Mouse (Mus musculus) neural tube, postnatal 0 days (tissue): Measurements from ENCODE around the gene 9130019O22Rik. TPM values are rescaled to one million over a fixed set of nuclear protein-coding genes. Genes with fewer than 3 reads are reported as not detected.

ENCODE experiments used
- polyA plus RNA-seq: library from polyadenylated mRNA; unstranded; fragments of >200 nt; fragmentation: Nextera tagmentation; extraction: Ambion mirVana; gene quantifications from 2 replicates; pipeline ENCODE4 v1.2.1, GENCODE M21; 2015

9130019O22Rik gene
- 2.9 and 3.1 TPM in 2 replicates for polyA plus RNA-seq

DNA sequence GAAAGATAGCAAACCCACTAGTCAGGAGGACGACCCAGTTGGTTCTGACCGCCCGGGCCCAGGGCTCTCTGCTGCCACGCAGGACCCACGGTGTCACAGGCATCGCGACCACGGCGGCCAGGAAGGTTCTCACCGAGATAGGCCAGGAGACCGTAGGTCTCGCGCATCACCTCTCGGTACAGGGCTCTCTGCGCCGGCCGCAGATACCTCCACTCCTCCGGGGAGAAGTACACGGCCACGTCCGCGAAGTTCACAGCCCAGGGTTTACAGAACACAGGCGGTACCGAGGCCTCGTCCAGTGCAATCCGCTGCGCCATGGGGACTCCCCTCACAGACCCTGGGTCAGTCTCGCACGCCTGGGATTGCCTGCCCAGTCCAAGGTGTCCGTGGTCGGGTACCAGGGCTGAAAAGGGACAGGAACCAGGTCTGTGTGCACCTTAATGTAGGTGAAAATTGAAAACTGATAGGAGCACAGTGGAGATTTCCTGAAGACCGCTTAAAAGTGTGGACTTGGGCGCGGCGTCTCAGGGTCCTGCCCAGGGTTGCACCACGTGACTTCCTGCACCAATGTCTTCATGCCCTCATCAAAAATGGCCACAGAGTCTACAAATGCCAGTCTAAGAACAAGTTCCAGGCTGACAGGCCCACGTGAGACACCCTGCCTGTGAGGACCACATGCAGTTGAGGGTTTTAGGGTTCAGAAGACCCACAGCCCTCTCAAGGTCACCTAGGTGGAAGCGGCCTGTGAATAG, at the start of gene 9130019O22Rik:
TSS of gene 9130019O22Rik (minus strand) at position 526 of the 752 bp plus-strand sequence.

DNA sequence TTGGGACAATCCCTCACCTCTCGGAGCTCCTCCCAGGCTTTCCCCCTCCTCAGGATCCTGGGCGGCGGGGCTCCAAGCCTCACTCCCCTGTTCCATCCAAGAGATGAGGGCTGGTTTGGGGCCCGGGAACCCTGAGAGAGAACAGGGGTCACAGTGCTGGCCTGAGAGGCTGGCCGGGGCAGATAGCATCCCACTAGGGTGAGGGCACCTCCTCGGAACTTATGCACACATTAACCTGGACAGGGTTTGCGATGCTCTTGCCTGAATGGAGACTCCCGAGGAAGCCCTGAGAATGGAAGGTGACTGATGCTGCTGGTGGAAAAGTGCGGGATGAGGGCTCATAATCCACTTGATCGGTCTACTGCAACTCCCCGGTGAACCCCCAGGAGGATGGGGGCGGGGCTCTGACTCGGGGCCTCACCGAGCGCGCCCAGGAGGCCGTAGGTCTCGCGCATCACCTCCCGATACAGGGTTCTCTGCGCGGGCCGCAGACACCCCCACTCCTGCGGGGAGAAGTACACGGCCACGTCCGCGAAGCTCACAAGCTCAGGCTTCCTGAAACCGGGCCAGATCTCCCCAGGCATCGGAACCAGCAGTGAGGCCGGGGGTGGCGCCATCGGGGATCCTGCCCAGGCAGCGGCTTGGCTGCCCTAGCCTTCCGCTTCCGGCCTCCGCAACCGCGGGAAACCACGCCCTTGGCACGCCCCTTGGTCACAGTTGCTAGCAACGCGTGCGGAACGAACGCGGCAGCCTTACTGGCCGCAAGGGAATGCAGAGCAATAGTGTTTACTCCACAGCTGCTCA, 34.6 kb upstream of the 9130019O22Rik start, which contains the start of gene Zfp688:
TSS of gene Zfp688 (minus strand) at position 681 of the 804 bp plus-strand sequence.

GRCm38 (mm10) chr7:127406002-127406987, 19.3 kb upstream of the 9130019O22Rik start, which contains the start of gene Zfp764:
TSS of gene Zfp764 (minus strand) at chr7:127406822.

GRCm38 (mm10) chr7:127393157-127393943, 6.4 kb upstream of the 9130019O22Rik start, which contains the start of gene E430018J23Rik:
TSS of gene E430018J23Rik (minus strand) at chr7:127393629.

DNA sequence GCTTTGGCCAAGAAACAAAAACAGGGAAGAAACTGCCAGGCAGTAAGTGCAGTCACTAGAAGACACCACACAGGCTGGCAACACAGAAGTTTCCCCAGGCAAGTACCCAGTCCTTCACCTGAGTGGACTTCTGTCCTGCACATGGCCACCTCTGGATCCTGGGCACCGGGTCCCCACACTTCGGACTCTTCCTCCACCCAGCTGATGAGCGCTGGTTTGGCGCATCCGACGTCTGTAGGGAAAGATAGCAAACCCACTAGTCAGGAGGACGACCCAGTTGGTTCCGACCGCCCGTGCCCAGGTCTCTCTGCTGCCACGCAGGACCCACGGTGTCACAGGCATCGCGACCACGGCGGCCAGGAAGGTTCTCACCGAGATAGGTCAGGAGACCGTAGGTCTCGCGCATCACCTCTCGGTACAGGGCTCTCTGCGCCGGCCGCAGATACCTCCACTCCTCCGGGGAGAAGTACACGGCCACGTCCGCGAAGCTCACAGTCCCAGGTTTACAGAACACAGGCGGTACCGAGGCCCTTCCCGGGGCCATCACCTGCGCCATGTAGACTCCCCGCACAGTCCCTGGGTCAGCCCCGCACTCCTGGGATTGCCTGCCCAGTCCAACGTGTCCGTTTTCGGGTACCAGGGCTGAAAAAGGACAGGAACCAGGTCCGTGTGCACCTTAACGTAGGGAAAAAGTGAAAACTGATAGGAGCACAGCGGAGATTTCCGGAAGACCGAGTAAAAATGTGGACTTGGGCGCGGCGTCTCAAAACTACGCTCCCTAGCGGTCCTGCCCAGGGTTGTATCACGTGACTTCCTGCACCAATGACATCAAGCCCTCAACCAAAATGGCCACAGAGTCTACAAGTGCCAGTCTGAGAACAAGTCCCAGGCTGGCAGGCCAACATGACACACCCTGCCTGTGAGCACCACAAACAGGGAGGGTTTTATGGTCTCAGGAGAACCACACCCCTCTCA, 11.4 kb downstream of the 9130019O22Rik start, which contains the start of gene Zfp747:
TSS of gene Zfp747 (minus strand) at position 780 of the 975 bp plus-strand sequence.

DNA sequence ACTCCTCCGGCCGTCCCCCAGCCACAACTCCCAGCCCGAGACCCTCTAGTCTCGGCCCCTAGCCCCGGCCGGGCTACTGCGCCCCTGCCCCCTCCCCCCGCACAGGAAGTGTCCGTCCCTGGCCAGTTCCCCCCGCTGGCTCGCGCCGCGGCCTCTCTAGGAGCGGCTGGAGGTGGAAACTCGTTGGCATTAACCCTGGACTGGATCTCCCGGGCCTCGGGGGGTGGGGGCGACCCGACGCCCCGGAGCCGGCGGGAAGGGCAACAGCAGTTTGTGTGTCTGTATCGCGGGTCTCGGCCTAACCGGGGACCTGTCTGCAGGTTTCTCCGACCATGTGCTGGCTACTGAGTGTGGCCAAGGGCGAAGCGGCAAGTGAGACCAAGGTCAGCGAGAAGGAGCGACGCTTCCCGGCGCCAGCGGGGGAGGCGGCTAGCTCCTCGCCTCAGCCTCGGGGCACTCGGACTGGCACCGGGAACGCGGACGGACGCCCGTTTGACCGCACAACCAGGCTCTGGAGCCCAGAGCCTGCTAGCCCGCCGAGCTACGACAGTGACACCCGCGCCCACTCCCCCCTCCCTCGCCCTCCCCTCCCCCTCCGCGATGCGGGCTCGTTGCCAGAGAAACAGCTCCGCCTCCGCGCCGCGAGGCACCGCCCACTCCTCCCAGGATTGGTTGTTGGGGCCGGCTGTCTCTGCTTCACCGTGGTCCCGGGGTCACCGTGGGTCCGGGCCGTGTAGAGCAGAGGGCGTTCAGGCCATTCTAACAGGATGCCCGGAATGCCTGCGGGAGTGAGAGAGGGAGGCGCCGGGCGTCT, 41.2 kb downstream of the 9130019O22Rik start, which contains the start of gene Zfp768:
TSS of gene Zfp768 (minus strand) at position 78 of the 814 bp plus-strand sequence.

Other genes with a start within 250 kb of the 9130019O22Rik start
- not detected in 2 replicates for gene Spn, start 249.3 kb downstream of the 9130019O22Rik start, polyA plus RNA-seq
- gene Cd2bp2, start 191.1 kb downstream of the 9130019O22Rik start, polyA plus RNA-seq, result 45.4 and 48.6 TPM in 2 replicates
- gene Tbc1d10b, start 178.7 kb downstream of the 9130019O22Rik start, polyA plus RNA-seq, result 37.0 and 44.0 TPM in 2 replicates
- 8.3 and 11.1 TPM in 2 replicates for gene Mylpf, start 178.3 kb downstream of the 9130019O22Rik start, polyA plus RNA-seq
- gene Zfp553, start 154.1 kb downstream of the 9130019O22Rik start, polyA plus RNA-seq, result 28.1 and 31.9 TPM in 2 replicates
- gene Sept1, start 154.0 kb downstream of the 9130019O22Rik start, polyA plus RNA-seq, result 9.6 and 10.1 TPM in 2 replicates
- 95.4 and 103 TPM in 2 replicates for gene Zfp771, start 142.9 kb downstream of the 9130019O22Rik start, polyA plus RNA-seq
- 95.6 and 108 TPM in 2 replicates for gene Dctpp1, start 126.5 kb downstream of the 9130019O22Rik start, polyA plus RNA-seq
- gene Sephs2, start 113.1 kb downstream of the 9130019O22Rik start, polyA plus RNA-seq, result 69.7 and 75.9 TPM in 2 replicates
- 0.27 and 0.28 TPM in 2 replicates for gene Itgal, start 90.9 kb downstream of the 9130019O22Rik start, polyA plus RNA-seq
- gene Zfp768, start 41.6 kb downstream of the 9130019O22Rik start, polyA plus RNA-seq, result 12.9 and 13.5 TPM in 2 replicates
- 5.5 and 6.6 TPM in 2 replicates for gene Zfp747, start 11.1 kb downstream of the 9130019O22Rik start, polyA plus RNA-seq
- 2.8 and 3.1 TPM in 2 replicates for gene E430018J23Rik, start 6.5 kb upstream of the 9130019O22Rik start, polyA plus RNA-seq
- gene Zfp764, start 19.7 kb upstream of the 9130019O22Rik start, polyA plus RNA-seq, result 3.2 and 3.8 TPM in 2 replicates
- 31.8 and 32.0 TPM in 2 replicates for gene Zfp688, start 34.9 kb upstream of the 9130019O22Rik start, polyA plus RNA-seq
- 8.2 and 11.7 TPM in 2 replicates for gene Zfp689, start 62.0 kb upstream of the 9130019O22Rik start, polyA plus RNA-seq
- 26.2 and 33.0 TPM in 2 replicates for gene Prr14, start 72.4 kb upstream of the 9130019O22Rik start, polyA plus RNA-seq
- gene Fbrs, start 92.0 kb upstream of the 9130019O22Rik start, polyA plus RNA-seq, result 11.1 and 12.2 TPM in 2 replicates
- gene Srcap, start 124.8 kb upstream of the 9130019O22Rik start, polyA plus RNA-seq, result 33.7 and 40.4 TPM in 2 replicates
- gene Gm42715, start 132.4 kb upstream of the 9130019O22Rik start, polyA plus RNA-seq, result 9.9 and 12.0 TPM in 2 replicates
- 4.3 and 4.5 TPM in 2 replicates for gene Tmem265, start 174.2 kb upstream of the 9130019O22Rik start, polyA plus RNA-seq
- gene Phkg2, start 186.2 kb upstream of the 9130019O22Rik start, polyA plus RNA-seq, result 52.7 and 66.9 TPM in 2 replicates
- 9.6 and 12.3 TPM in 2 replicates for gene Ccdc189, start 201.4 kb upstream of the 9130019O22Rik start, polyA plus RNA-seq
- gene Rnf40, start 201.6 kb upstream of the 9130019O22Rik start, polyA plus RNA-seq, result 26.0 and 28.3 TPM in 2 replicates
- gene Zfp629, start 228.6 kb upstream of the 9130019O22Rik start, polyA plus RNA-seq, result 11.1 and 11.4 TPM in 2 replicates